Mouse (Mus musculus): ENCODE data around the gene Exoc3l. TPM values are rescaled to one million over a fixed set of nuclear protein-coding genes. Genes with fewer than 3 reads are reported as not detected.

The Exoc3l gene
- polyA plus RNA-seq, 1 experiment from 2014 or later = 8.0 TPM

DNA sequence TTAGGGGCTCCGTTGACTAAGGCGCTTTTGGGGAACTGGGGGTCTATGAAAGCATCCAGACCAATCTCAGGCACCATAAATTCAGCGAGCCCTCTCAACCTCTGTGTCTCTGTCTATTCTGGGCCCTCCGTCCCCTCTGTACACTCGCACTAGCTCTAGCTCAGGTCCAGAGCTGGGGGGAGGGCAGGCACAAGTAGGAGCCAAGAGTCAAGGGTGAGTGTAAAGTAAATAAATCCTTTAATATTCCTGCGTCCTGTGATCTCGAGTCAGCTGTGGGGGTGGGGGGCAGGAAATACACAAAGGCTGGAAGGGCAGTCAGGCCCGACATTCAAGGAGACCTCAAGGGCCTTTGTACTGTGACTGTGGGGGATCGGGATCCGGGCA lies 26.8 kb downstream of the Exoc3l start:
- H3K27me3 ChIP-seq (ENCODE audit: control insufficient read depth, insufficient read depth, low read length) = peaks cover 65% of the 10 kb centered on the region
- peaks cover 11% of the 10 kb centered on the region for H3K4me1 ChIP-seq (ENCODE audit: control insufficient read depth, insufficient read depth, low read length)
- peak overlapping the region; percentile 79 for H3K4me2 ChIP-seq (ENCODE audit: low read depth, low read length)
- H3K4me3 ChIP-seq (ENCODE audit: low read depth, low read length) = peak overlapping the region; percentile 39
- peak; percentile 22; the same call in 1 of the 2 replicates for ATAC-seq (ENCODE audit: low read depth)
- under 1% methylated on average over 10 of the region's 10 CpGs for WGBS
- no peak overlapping the region for H3K27ac ChIP-seq (ENCODE audit: low read depth, low read length)
- peak overlapping the region; percentile 43 for H3K9ac ChIP-seq (replicated peaks; ENCODE audit: low read depth, low read length)
- H3K9me3 ChIP-seq (ENCODE audit: control insufficient read depth, low read length) = no peaks in the 10 kb centered on the region
- no peaks in the 10 kb centered on the region for H3K36me3 ChIP-seq (ENCODE audit: control insufficient read depth, insufficient read depth, low read length)

- H3K4me2 ChIP-seq (ENCODE audit: low read depth, low read length) = peak overlapping the region; percentile 79
- no peaks in the 10 kb centered on the region for H3K9me3 ChIP-seq (ENCODE audit: control insufficient read depth, low read length)
- H3K4me3 ChIP-seq (ENCODE audit: low read depth, low read length) = peak overlapping the region; percentile 39
- WGBS = under 1% methylated on average over 65 of the region's 65 CpGs
- peak; percentile 87 for ATAC-seq (ENCODE audit: low read depth)
- H3K27ac ChIP-seq (ENCODE audit: low read depth, low read length) = 0 out of 2 replicates have a peak overlapping the region, but pooled peaks have one; percentile 22
- H3K27me3 ChIP-seq (ENCODE audit: control insufficient read depth, insufficient read depth, low read length) = peaks cover 63% of the 10 kb centered on the region
- H3K9ac ChIP-seq (replicated peaks; ENCODE audit: low read depth, low read length) = peak overlapping the region; percentile 43
- no peaks in the 10 kb centered on the region for H3K36me3 ChIP-seq (ENCODE audit: control insufficient read depth, insufficient read depth, low read length)
- peaks cover 11% of the 10 kb centered on the region for H3K4me1 ChIP-seq (ENCODE audit: control insufficient read depth, insufficient read depth, low read length)
Observed at GRCm38 (mm10) chr8:105268342-105269074, 27.4 kb downstream of the Exoc3l start.

GRCm38 (mm10) chr8:105266775-105267174 lies 29.1 kb downstream of the Exoc3l start:
- H3K9ac ChIP-seq (replicated peaks; ENCODE audit: low read depth, low read length) = no peak overlapping the region
- no peak overlapping the region for H3K27ac ChIP-seq (ENCODE audit: low read depth, low read length)
- peaks cover 59% of the 10 kb centered on the region for H3K27me3 ChIP-seq (ENCODE audit: control insufficient read depth, insufficient read depth, low read length)
- no peaks in the 10 kb centered on the region for H3K36me3 ChIP-seq (ENCODE audit: control insufficient read depth, insufficient read depth, low read length)
- H3K4me1 ChIP-seq (ENCODE audit: control insufficient read depth, insufficient read depth, low read length) = peaks cover 11% of the 10 kb centered on the region
- ATAC-seq (ENCODE audit: low read depth) = no peak
- H3K4me3 ChIP-seq (ENCODE audit: low read depth, low read length) = no peak overlapping the region
- WGBS = 11% methylated on average over 13 of the region's 13 CpGs
- no peaks in the 10 kb centered on the region for H3K9me3 ChIP-seq (ENCODE audit: control insufficient read depth, low read length)
- H3K4me2 ChIP-seq (ENCODE audit: low read depth, low read length) = no peak overlapping the region

DNA sequence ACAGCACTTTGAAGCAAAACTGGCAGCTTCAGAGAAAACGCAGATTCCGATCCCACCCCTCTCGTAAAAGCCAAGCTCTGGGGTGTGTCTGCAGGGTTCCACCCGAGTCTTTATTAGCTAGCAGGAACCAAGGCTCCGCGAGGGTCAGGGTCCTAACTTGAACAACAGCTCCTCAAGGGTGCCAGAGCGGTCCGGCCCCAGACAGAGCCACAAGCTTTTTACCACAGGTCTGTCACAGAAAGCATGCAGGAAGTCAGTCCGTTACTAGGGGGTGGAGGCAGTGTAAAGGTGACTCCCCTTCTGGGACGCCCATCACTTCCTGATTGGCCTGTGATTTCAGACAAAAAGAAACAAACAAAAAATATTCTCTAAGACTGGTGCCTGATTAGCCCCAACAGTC lies 30.8 kb downstream of the Exoc3l start:
- ATAC-seq (ENCODE audit: low read depth) = no peak
- Histone ChIP-seq H3K27me3 (ENCODE audit: control insufficient read depth, insufficient read depth, low read length) (peaks cover 58% of the 10 kb centered on the region), H3K4me3 (ENCODE audit: low read depth, low read length) (peak overlapping the region; percentile 62; the same call in 1 of the 2 replicates)

DNA sequence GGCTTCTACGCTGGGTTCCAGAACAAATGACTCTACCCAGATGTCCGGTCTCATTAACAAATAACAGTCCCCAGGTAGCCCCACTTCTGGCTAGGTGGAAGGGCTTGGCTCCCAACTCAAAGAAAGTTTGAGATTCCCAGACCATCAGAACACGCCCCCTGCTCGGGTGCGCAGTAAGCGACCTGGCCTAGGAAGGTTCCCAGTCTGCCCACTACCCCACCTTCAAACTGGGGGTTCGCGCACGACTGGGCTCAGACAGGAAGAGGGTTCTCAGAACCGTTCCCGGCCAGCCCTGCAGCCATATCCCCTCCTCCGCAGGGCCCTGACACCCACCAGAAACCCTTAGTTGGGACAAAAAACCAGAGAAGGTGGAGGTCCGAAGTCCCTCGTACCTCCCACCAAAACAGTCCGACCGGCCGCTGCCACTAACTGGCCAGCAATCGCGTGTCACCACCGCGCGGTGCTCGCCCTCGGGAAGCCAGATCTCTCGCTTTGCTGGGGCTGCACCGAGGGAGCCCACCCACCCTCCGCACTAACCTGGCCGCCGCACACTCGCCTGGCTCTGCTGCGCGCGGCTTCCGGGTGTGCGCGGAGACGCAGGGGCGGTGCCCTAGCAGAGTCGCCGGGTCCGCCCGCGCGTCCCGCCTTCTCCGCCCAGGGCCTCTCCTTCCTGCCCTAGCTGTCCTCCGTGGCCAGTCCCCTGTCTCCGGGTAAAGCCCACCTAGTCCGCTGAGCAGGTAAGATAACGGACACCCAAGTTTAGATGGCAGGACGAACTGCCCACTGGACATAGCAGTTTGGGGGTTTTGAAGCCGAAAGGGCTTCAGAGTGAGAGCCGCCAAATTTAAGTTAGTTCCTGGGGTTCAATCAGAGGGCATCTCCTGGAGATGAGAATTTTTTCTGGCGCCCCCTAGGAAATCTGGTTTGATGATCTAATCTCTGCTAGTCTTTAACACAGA lies 31.6 kb downstream of the Exoc3l start, which contains the start of the genes Tradd and Fbxl8:
Gene Tradd (minus strand): TSS at position 586 of the 959 bp plus-strand sequence.
Gene Fbxl8 (plus strand): TSS at position 625 of the 959 bp plus-strand sequence.
- 1% methylated on average over 54 of the region's 54 CpGs for WGBS
- H3K4me3 ChIP-seq (ENCODE audit: low read depth, low read length) = peak within 1 kb of the TSS; percentile 62
- peaks cover 9% of the 10 kb centered on the region; the same call in 1 of the 2 replicates for H3K4me1 ChIP-seq (ENCODE audit: control insufficient read depth, insufficient read depth, low read length)
- no peak within 1 kb of the TSS for H3K27ac ChIP-seq (ENCODE audit: low read depth, low read length)
- peak within 1 kb of the TSS; percentile 80 for H3K4me2 ChIP-seq (ENCODE audit: low read depth, low read length)
- peaks cover 58% of the 10 kb centered on the region for H3K27me3 ChIP-seq (ENCODE audit: control insufficient read depth, insufficient read depth, low read length)
- no peaks in the 10 kb centered on the region for H3K36me3 ChIP-seq (ENCODE audit: control insufficient read depth, insufficient read depth, low read length)
- no peaks in the 10 kb centered on the region for H3K9me3 ChIP-seq (ENCODE audit: control insufficient read depth, low read length)
- peak within 1 kb of the TSS; percentile 54 for H3K9ac ChIP-seq (replicated peaks; ENCODE audit: low read depth, low read length)
- peak; percentile 13; the same call in 1 of the 2 replicates for ATAC-seq (ENCODE audit: low read depth)

More for the DNA sequence above, 30.8 kb downstream of the Exoc3l start:
- peak overlapping the region; percentile 80; the same call in 1 of the 2 replicates for H3K4me2 ChIP-seq (ENCODE audit: low read depth, low read length)
- peaks cover 11% of the 10 kb centered on the region for H3K4me1 ChIP-seq (ENCODE audit: control insufficient read depth, insufficient read depth, low read length)
- no peaks in the 10 kb centered on the region for H3K9me3 ChIP-seq (ENCODE audit: control insufficient read depth, low read length)
- no peaks in the 10 kb centered on the region for H3K36me3 ChIP-seq (ENCODE audit: control insufficient read depth, insufficient read depth, low read length)
- H3K27ac ChIP-seq (ENCODE audit: low read depth, low read length) = no peak overlapping the region
- WGBS = 6% methylated on average over 10 of the region's 10 CpGs
- H3K9ac ChIP-seq (replicated peaks; ENCODE audit: low read depth, low read length) = no peak overlapping the region

GRCm38 (mm10) chr8:105263244-105263912 lies 32.5 kb downstream of the Exoc3l start:
- 41% methylated on average over 16 of the region's 16 CpGs for WGBS
- no peak overlapping the region for H3K9ac ChIP-seq (replicated peaks; ENCODE audit: low read depth, low read length)
- no peak overlapping the region for H3K4me2 ChIP-seq (ENCODE audit: low read depth, low read length)
- H3K4me1 ChIP-seq (ENCODE audit: control insufficient read depth, insufficient read depth, low read length) = peaks cover 3% of the 10 kb centered on the region; the same call in 1 of the 2 replicates
- H3K9me3 ChIP-seq (ENCODE audit: control insufficient read depth, low read length) = no peaks in the 10 kb centered on the region
- H3K27ac ChIP-seq (ENCODE audit: low read depth, low read length) = no peak overlapping the region
- ATAC-seq (ENCODE audit: low read depth) = no peak
- no peak overlapping the region for H3K4me3 ChIP-seq (ENCODE audit: low read depth, low read length)
- no peaks in the 10 kb centered on the region for H3K36me3 ChIP-seq (ENCODE audit: control insufficient read depth, insufficient read depth, low read length)
- H3K27me3 ChIP-seq (ENCODE audit: control insufficient read depth, insufficient read depth, low read length) = peaks cover 65% of the 10 kb centered on the region

GRCm38 (mm10) chr8:105261326-105261980 lies 34.4 kb downstream of the Exoc3l start:
- Histone ChIP-seq H3K27me3 (ENCODE audit: control insufficient read depth, insufficient read depth, low read length) (peaks cover 59% of the 10 kb centered on the region), H3K9me3 (ENCODE audit: control insufficient read depth, low read length) (no peaks in the 10 kb centered on the region), H3K36me3 (ENCODE audit: control insufficient read depth, insufficient read depth, low read length) (no peaks in the 10 kb centered on the region), H3K4me2 (ENCODE audit: low read depth, low read length) (no peak overlapping the region), H3K9ac (replicated peaks; ENCODE audit: low read depth, low read length) (no peak overlapping the region), H3K27ac (ENCODE audit: low read depth, low read length) (no peak overlapping the region), H3K4me1 (ENCODE audit: control insufficient read depth, insufficient read depth, low read length) (peaks cover 3% of the 10 kb centered on the region; the same call in 1 of the 2 replicates), H3K4me3 (ENCODE audit: low read depth, low read length) (no peak overlapping the region)
- ATAC-seq (ENCODE audit: low read depth) = no peak
- WGBS = 87% methylated on average over 12 of the region's 12 CpGs
